Mouse (Mus musculus) yolk sac, embryonic 10.5 days (tissue): ENCODE data around the gene Cdc26.

Experiments used
- DNase-seq: peaks from one replicate; pipeline ENCODE4 v3.0.0-alpha.2; 2017; ENCODE audit warnings: low spot score

Cdc26 gene

GRCm38 (mm10) chr4:62408601-62409282, at the start of gene Cdc26, which contains the start of gene Prpf4:
Gene Cdc26 (minus strand): TSS chr4:62408642.
Gene Prpf4 (plus strand): TSS chr4:62408797.
- peak; percentile 98 for DNase-seq

DNA sequence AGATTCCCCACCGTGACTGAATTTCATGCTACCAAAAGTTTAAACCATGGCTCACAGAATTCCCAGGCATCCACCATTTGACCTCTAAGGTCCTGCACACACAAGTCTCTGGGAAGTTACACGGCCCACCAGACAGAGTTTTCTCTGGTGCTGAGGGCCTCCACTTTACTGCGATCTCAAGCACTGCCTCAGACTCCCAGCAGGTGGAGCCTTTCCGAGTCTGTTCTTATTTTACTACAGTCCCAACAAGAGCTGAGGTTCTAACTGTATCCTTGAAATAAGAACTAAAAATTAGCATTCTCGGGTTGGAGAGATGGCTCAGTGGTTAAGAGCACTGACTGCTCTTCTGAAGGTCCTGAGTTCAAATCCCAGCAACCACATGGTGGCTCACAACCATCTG, 46.6 kb upstream of the Cdc26 start:
- DNase-seq = no peak

DNA sequence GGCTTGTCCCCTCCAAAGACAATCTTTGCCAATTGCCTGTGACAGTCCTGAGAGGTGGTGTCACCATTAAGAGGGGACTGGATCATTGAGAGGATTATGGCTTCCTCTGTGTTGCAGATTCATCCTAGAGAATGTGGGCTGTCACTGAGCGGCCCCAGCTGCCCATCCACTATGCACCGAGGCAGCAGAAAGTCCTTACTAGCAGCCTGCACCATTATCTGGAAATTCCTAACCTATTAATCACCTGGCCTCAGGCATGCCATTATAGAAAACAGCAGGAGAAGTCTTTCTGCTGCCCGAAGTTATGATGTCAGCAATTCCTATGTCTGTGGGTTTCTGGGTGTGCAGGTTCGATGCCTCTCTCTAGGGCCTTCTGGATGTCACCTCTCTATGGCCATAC, 32.5 kb upstream of the Cdc26 start:
- DNase-seq = peak; percentile 55

GRCm38 (mm10) chr4:62440544-62440943, 32.1 kb upstream of the Cdc26 start:
- peak; percentile 56 for DNase-seq

- DNase-seq = no peak
Observed at GRCm38 (mm10) chr4:62439793-62440192, 31.4 kb upstream of the Cdc26 start.

DNA sequence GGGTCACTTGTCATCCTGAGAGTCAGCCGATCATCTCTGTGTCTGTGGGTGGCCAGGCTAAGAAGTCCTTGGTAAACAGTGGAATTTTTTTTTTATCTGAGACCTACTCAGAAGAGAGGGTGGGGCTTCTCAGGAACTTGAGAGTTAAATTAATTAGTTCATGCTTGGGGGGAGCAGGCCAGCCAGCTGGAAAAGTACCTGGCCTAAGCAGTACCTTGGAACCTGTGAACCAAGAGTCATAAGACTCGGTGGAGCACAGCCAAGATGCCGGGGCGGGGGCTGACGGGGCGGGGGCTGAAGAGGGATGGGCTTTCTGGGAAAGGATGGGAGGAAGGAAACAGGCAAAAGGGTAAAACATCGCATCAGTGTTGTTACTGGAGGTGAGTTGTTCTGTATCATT, 29.4 kb upstream of the Cdc26 start:
- DNase-seq = peak; percentile 51

DNA sequence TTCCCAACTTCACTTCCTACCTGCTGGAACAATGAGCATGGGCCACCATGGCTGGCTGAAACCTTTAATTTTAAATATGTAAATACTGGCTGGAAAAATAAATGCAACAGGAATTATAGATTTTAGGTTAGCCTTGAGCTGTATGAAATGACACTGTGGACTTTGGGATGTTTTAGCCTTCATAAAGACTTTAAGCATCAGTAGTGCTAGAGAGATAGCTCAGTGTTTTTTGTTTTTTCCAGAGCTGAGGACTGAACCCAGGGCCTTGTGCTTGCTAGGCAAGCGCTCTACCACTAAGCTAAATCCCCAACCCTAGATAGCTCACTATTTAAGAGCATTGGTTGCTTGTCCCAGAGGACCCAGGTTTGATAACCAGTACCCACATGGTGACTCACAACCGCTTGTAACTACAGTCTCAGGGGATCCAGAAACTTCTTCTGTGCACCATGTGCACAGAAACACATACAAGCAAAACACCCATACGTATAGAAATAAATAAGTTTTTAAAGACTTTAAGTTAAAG, 28.9 kb upstream of the Cdc26 start:
- DNase-seq = no peak

DNA sequence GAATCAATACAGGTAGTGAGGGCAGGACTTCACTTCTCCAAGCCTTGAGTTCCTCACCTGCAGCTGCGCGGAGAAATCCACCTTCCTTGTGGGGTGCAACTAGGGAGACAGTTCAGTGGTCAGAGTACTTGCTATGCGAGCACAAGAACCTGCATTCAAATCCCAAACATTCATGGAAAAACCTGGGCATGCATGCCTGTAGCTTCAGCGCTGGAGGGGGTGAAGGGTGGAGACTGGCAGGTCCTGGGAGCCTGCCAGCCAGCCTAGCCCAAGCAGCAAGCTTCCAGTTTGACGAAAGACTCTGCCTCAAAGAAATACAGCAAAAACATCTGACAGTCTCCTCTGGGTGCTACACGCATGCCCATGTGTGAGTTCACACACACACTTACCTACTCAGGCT, 26.6 kb upstream of the Cdc26 start, which contains the start of gene Rnf183:
Gene Rnf183, minus strand, starts transcription at position 172 of the 400 bp plus-strand sequence.
- DNase-seq = no peak

DNA sequence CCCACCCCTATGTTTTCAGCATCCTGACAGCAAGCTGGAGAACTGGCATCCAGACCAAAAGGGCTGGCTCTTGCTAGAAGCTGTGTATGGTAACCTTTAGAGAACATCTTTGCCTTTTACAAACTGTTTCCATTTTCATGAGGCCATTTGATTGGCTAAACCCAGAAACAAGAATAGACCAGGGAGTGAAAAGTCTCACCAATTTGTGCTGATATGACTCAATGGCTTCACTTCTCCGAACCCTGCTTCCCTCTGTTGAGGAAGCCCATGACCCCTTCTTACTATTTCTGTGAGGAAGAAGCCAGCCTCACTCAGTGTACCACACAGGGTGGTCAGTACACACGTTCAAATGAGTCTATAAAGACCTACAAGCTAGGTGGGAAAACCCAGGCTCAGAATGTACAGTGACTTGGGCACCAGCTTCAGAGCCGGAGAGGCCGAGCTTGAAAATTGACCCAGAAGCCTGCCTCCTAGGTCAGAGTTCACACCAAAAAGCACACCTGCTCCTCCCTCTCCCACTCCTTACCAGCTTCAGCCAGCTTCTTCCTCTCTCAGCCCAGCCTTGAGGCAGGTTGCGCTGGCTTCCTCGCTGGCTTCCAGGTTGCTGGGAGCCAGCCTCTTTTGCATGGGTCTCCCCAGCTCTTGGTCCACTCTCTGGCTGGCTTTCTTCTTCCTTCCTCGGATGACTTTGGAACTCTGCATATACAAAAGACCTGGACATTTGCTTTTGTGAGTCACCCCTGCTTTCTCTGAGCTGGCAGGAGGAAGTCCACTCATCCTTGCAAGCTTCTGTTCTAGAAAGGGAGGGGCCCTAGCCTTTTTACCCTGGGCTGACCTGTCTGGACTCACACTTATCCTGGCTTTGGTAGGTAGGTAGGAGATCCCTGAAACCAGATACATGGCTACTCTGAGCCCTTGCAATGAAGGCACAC, 25.8 kb upstream of the Cdc26 start:
- peak; percentile 61 for DNase-seq

GRCm38 (mm10) chr4:62431522-62431921, 23.1 kb upstream of the Cdc26 start:
- no peak for DNase-seq

DNA sequence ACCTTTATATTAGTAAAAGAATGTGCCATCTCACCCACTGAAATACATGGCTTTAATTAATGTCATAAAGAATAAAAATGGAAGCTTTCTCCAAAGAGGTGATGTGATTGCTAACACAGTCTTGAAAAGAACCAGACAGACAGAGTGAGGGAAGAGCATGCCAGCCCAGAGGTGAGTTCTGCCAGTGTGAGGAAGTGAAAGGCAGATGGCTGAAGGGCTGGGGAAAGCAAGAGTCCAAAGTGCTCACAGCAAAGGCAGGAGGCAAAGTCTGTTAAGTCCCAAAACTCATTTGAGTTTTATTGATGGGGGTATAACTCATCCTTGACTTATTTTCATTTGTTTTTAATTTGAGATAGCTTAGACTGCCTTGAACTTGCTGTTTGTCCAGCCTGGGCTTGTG, 22.2 kb upstream of the Cdc26 start:
- no peak for DNase-seq

GRCm38 (mm10) chr4:62429616-62430015, 21.2 kb upstream of the Cdc26 start:
- no peak for DNase-seq

DNA sequence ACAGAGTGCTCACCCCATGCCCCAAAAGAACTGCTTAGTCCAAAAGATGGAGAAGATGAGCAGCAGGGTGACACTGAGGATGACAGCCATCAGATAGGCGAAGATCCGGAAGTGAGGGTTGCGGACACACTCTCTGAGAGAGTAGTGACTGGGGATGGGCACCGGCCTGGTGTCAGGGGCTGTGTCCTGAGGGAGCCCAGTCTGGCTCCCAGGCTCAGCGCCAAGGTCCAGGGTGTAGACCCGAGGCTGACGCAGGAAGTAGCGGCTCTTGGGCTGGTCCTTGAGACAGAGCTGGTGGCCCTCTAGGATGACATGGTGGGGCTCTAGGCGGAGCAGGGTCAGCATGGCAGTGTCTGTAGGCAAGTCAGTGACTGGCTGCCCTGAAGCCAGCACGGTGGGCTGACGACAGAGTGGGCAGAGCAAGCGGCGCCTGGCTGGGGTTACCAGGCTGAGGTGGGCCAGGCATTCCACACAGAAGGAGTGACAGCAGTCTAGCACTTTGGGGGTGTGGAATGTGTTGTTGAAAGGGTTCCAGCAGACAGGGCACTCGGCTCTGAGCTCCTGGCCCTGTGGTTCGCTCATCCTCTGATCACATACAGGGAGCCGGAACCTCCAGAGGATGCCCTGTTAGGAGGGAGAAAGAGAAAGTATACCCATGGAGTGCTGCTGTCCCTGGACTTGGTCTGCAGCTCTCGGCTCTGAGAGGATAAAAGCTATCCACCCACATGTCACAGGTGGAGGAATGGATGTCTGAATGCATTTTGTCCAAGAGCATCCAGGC, 19.7 kb upstream of the Cdc26 start:
- no peak for DNase-seq

GRCm38 (mm10) chr4:62425891-62426290, 17.4 kb upstream of the Cdc26 start:
- no peak for DNase-seq

GRCm38 (mm10) chr4:62419091-62419490, 10.6 kb upstream of the Cdc26 start:
- DNase-seq = no peak

GRCm38 (mm10) chr4:62418448-62418847, 10.0 kb upstream of the Cdc26 start:
- no peak for DNase-seq

DNA sequence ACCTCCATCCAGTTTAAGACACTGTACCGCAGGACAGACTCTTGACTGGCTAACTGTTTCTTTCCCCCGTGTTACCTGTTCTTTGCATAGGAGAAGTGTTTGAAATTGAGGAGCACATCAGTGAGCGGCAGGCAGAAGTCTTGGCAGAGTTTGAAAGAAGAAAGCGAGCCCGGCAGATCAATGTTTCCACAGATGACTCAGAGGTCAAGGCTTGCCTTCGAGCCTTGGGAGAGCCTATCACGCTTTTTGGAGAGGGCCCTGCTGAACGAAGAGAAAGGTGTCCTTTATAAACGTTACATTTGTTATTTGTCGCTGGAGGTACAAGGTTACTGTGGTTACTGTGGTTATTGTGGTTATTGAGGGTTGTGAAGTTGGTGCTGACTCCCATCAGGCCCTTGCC, 3.2 kb upstream of the Cdc26 start:
- no peak for DNase-seq

DNA sequence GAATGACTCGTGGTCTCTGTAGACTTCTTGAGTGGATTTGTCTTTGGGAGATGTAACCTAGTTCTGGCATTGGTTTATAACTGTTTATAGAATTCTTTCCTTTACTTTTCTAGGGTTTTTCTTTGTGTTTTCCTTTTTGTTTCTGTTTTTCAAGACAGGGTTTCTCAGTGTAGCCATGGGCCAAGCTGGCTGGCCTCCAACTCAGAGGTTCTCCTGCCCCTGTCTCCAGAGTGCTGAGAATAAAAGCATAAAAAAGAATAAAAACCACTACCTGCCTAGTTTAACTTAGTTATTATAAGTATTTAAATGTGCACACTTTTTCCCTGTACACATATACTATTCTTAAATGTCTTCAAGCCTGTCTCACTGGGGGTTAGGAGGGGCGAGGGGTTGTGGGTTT, 1.9 kb upstream of the Cdc26 start:
- no peak for DNase-seq

- DNase-seq = no peak
Observed at GRCm38 (mm10) chr4:62409615-62410014, 1.2 kb upstream of the Cdc26 start.

DNA sequence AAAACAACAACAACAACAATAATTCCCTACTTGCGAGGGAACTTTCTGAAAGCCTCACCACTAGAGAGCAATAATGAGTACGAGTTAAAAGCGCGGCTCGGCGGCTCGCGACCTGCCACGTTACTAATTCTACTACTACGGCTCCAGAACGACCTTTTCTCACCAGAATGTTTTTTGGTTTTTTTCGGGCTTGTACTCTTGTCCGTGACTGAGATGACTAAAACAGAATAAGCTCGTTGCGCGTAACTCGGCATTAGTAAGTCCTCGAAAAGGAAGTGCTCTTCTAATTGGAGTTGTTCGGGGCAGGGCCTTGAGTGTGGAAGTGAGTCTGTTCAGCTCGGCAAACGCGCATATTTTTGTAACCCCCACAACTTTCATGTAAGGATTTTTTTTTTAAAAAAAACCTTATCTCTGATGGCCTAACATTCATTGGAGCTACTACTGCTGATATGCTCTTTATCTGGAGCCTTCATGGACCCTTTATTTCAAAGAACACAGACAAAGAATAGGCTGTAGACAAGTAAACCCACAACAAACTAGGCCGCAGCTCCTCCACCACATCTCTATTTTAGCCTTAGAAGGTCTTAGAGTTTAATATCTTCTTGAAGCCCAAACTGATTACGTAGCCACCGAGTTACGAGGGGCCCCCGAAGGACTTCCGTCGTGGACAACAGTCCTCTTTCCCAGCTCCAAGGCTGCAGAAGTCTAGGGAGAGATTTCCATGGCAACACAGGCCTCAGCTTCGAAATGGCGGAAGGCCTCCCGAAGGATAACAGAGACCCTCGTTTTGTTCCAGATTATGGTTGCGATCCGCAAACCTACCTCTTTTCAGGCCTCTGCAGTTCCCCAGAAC, 486 bp downstream of the Cdc26 start:
- peak; percentile 79 for DNase-seq

- DNase-seq = no peak
Observed at GRCm38 (mm10) chr4:62406133-62406532, 2.3 kb downstream of the Cdc26 start.
